Mouse (Mus musculus) heart, embryonic 11.5 days (tissue): ENCODE results near the gene Cd276. TPM values are rescaled to one million over a fixed set of nuclear protein-coding genes. Genes with fewer than 3 reads are reported as not detected.

Experiments
- ATAC-seq: fragments of 200-750 bp; cut with Nextera tagmentation; replicated peaks from 2 replicates; pipeline ENCODE4 v1.8.0; 2017; ENCODE audit warnings: moderate library complexity; ENCODE audit not compliant: insufficient number of reproducible peaks, low FRiP score, low TSS enrichment
- H3K27ac ChIP-seq: fragments of 300-500 bp; sonication (generic); 2 replicates; pipeline ENCODE4 v1.5.1; 2014; ENCODE audit warnings: mild to moderate bottlenecking, low read depth, low read length
- H3K27me3 ChIP-seq: fragments of 300-500 bp; sonication (generic); 2 replicates; pipeline ENCODE4 v1.6.1; 2014; ENCODE audit warnings: mild to moderate bottlenecking, low read length, mixed read lengths; ENCODE audit not compliant: control insufficient read depth, insufficient read depth
- H3K36me3 ChIP-seq: fragments of 300-500 bp; sonication (generic); 2 replicates; pipeline ENCODE4 v1.6.1; 2014; ENCODE audit warnings: mild to moderate bottlenecking, low read length, moderate library complexity, mixed read lengths; ENCODE audit not compliant: control insufficient read depth, insufficient read depth
- H3K4me1 ChIP-seq: fragments of 300-500 bp; sonication (generic); 2 replicates; pipeline ENCODE4 v1.6.1; 2014; ENCODE audit warnings: low read length; ENCODE audit not compliant: control insufficient read depth, insufficient read depth
- H3K4me2 ChIP-seq: fragments of 300-500 bp; sonication (generic); 2 replicates; pipeline ENCODE4 v1.6.1; 2014; ENCODE audit warnings: mild to moderate bottlenecking, moderate library complexity
- H3K4me3 ChIP-seq: fragments of 300-500 bp; sonication (generic); 2 replicates; pipeline ENCODE4 v1.5.1; 2014; ENCODE audit warnings: low read depth, low read length
- H3K9ac ChIP-seq: fragments of 300-500 bp; sonication (generic); 2 replicates; pipeline ENCODE4 v1.6.1; 2014; ENCODE audit warnings: mild to moderate bottlenecking, low read depth, low read length, moderate library complexity
- H3K9me3 ChIP-seq: fragments of 300-500 bp; sonication (generic); replicated peaks from 2 replicates; pipeline ENCODE4 v1.6.1; 2016; ENCODE audit warnings: low read length; ENCODE audit not compliant: control insufficient read depth
- WGBS: fragments of 180-500 bp; shearing (Covaris S2); extraction: QIAGEN DNeasy Blood & Tissue Kit; methylation state at CpG from one replicate; pipeline ENCODE4 v1.1.7; 2014; ENCODE audit not compliant: insufficient replicate concordance; 5-methylcytosine and 5-hydroxymethylcytosine counted together
- polyA plus RNA-seq: library from polyadenylated mRNA; unstranded; fragments of >200 nt; fragmentation: Nextera tagmentation; extraction: Ambion mirVana; gene quantifications from 2 replicates; pipeline ENCODE4 v1.2.1, GENCODE M21; 2014

The Cd276 gene
- polyA plus RNA-seq, 1 experiment from 2014 or later, result 29.1 TPM

DNA sequence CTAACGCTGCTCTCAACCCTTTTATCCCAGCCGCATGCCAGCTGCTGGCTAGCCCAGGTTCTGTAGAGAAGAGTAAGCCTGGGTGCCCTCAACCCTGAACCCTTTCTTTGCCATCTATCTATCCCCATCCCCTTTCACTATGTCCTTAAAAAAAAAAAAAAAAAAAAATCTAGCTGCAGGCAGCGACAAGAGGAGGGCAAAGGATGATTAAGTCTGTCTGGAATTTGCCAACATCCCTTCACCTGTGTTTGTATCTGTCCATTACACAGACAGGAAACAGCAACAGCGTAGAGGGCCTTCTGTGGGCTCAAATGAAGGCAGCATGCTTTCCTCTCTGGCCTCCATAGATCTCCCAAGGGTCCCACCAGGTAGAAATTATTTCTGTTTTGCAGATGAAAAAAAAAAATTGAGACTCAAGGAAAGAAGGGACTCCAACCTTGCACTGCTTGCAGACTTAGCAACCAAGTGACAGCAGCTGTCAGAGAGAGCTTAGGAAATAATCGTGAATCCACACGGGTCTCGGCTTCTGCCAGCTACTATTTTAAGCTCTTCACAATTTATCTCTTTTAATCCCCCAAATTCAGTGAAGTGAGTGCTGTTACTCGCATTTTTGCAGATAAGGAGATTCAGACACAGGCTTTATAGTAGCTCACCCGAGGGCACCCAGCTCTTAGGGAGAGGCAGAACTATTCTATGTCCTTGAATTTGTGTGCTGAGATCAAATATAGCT lies 613 bp upstream of the Cd276 start:
- Histone ChIP-seq H3K27ac (peak overlapping the region; percentile 93), H3K9me3 (no peaks in the 10 kb centered on the region), H3K9ac (peak overlapping the region; percentile 96), H3K27me3 (no peaks in the 10 kb centered on the region), H3K4me3 (peak overlapping the region; percentile 86), H3K4me2 (peak overlapping the region; percentile 92), H3K4me1 (peaks cover 14% of the 10 kb centered on the region), H3K36me3 (no peaks in the 10 kb centered on the region)
- 10% methylated on average over 9 of the region's 9 CpGs for WGBS
- no peak for ATAC-seq

DNA sequence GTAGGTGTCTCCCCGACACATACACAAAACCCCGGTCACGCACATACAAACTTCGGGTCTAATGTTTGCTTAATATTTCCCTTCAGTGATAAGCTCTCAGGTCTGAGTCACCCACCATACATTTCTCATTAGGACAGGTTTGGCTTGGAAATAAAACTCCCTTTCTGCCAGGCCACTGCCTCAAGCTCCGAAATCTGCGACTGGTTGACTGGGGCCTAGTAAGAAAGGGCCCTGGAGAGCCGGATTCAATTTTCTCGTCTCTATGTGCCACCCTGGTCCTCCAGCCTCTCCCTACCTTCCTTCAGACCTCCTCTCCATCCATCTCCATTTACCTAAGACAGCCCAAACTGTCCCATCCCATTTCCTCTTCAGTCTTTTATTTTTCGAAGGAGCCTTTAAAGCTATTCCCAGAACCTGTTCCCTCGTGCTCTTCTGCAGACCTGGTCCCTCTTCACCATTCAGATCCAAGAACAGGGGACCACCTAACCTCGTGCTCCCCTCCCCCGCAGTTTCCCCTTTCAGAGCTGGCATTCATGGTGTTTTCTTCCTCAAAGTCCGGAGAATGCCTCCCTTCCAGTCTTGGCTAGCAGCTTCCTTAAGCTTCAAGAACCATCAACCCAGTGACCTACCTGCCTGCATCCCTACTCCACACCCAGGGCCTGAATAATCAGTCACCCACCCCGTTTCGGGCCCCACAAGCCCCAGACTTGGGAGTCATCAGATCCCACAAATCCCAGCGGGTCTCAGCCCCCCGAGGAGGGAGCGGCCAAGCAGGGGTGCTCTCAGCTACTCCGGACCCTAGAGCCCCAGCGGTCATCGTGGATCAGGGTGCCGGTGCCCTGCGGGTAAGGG lies 955 bp downstream of the Cd276 start:
- 0 out of 2 replicates have a peak, but pooled peaks have one; percentile 10 for ATAC-seq
- Histone ChIP-seq H3K36me3 (no peaks in the 10 kb centered on the region), H3K9ac (peak overlapping the region; percentile 96), H3K27me3 (no peaks in the 10 kb centered on the region), H3K4me2 (peak overlapping the region; percentile 92), H3K4me3 (peak overlapping the region; percentile 86), H3K9me3 (no peaks in the 10 kb centered on the region), H3K4me1 (peaks cover 11% of the 10 kb centered on the region; the same call in 1 of the 2 replicates), H3K27ac (peak overlapping the region; percentile 93)
- WGBS, result 14% methylated on average over 23 of the region's 23 CpGs

DNA sequence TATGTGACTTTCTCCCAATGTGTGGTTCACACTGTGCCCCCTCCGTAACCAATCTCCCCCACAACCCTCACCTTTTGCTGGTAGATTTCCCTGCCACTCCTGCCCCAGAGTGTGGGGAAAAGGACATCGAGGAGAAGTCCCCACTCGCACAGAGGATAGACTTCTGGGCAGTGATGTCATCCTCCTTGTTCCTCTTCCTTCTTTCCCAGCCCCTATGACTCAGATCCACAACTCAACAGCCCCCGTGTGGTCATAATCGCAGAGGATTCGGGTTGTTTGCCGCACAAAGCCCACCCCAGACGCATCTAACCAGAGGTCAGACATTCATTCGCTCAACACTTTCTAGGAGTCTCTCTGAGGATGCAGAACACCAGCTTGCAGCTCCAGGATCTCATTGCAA lies 3.2 kb downstream of the Cd276 start:
- Histone ChIP-seq H3K4me1 (peaks cover 17% of the 10 kb centered on the region), H3K9ac (no peak overlapping the region), H3K4me3 (no peak overlapping the region), H3K27me3 (no peaks in the 10 kb centered on the region), H3K36me3 (no peaks in the 10 kb centered on the region), H3K9me3 (no peaks in the 10 kb centered on the region), H3K27ac (no peak overlapping the region), H3K4me2 (no peak overlapping the region)
- WGBS, result 68% methylated on average over 9 of the region's 9 CpGs
- no peak for ATAC-seq

DNA sequence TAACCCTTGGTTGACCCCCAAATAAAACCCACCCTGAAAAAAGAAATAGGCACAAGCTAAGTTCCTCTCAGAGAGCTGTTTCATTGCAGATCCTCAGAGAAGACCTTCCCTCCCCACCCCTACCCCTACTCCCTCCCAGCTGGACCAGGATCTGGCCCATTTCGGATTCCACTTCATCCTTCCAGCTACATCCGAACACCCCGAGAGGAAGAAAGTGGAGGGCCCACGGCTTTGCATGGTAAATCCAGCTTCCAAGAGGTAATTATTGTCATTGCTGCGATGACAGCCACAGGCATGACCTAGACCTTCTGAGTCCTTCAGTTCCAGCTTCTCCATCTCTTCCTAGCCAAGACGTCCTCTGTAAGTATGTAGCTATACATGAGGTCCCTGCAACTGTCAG lies 4.3 kb downstream of the Cd276 start:
- no peak overlapping the region for H3K27ac ChIP-seq
- no peaks in the 10 kb centered on the region for H3K36me3 ChIP-seq
- no peaks in the 10 kb centered on the region for H3K9me3 ChIP-seq
- no peak overlapping the region for H3K4me2 ChIP-seq
- H3K27me3 ChIP-seq, result no peaks in the 10 kb centered on the region
- 85% methylated on average over 6 of the region's 6 CpGs for WGBS
- H3K9ac ChIP-seq, result no peak overlapping the region
- no peak overlapping the region for H3K4me3 ChIP-seq
- ATAC-seq, result no peak
- peaks cover 14% of the 10 kb centered on the region for H3K4me1 ChIP-seq

DNA sequence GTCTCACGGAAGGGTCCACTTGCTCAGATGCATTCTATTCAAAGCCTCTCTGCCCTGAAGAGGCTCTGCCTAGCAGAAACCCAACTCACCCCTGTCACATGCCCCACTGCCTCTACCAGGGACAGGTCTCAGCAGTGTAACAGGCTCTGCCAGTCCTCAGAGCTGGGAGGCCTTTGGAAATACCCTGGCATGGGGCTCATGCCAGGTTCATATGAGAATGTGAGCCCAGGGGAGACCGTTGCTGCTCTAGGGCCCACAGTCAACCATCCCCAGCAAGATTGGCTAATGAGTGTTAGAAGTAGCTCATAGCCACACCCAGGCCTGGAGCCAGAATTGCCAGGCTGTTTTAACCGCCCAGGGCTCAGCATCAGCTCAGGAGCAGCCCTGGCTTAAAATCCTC lies 5.5 kb downstream of the Cd276 start:
- H3K4me2 ChIP-seq, result no peak overlapping the region
- no peaks in the 10 kb centered on the region for H3K27me3 ChIP-seq
- 79% methylated on average over 3 of the region's 3 CpGs for WGBS
- no peaks in the 10 kb centered on the region for H3K9me3 ChIP-seq
- H3K4me3 ChIP-seq, result no peak overlapping the region
- ATAC-seq, result no peak
- H3K36me3 ChIP-seq, result no peaks in the 10 kb centered on the region
- no peak overlapping the region for H3K9ac ChIP-seq
- H3K4me1 ChIP-seq, result peaks cover 14% of the 10 kb centered on the region
- H3K27ac ChIP-seq, result no peak overlapping the region

DNA sequence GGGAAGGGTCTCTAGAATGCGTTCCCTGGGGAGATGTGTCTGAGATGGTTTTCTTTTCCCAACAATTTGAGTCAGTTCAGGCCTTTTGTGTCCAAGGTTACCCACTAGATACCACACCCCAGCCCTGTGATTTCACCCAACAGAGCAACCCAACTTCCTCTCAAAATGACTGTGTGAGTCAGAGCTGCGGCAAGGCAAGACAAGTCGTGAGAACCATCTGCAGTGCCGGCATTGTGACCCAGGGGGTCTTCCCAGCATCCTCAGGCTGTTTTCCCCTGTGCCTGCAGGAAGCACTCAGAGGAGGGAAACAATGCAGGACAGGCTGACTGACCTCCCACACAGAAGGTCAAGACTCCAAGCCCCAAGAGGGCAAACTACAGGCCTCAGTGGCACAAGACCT lies 6.3 kb downstream of the Cd276 start:
- no peaks in the 10 kb centered on the region for H3K9me3 ChIP-seq
- H3K36me3 ChIP-seq, result no peaks in the 10 kb centered on the region
- 48% methylated on average over 4 of the region's 4 CpGs for WGBS
- no peak for ATAC-seq
- no peaks in the 10 kb centered on the region for H3K27me3 ChIP-seq
- H3K4me2 ChIP-seq, result no peak overlapping the region
- no peak overlapping the region for H3K4me3 ChIP-seq
- no peak overlapping the region for H3K27ac ChIP-seq
- H3K4me1 ChIP-seq, result peaks cover 9% of the 10 kb centered on the region; the same call in 1 of the 2 replicates
- no peak overlapping the region for H3K9ac ChIP-seq

DNA sequence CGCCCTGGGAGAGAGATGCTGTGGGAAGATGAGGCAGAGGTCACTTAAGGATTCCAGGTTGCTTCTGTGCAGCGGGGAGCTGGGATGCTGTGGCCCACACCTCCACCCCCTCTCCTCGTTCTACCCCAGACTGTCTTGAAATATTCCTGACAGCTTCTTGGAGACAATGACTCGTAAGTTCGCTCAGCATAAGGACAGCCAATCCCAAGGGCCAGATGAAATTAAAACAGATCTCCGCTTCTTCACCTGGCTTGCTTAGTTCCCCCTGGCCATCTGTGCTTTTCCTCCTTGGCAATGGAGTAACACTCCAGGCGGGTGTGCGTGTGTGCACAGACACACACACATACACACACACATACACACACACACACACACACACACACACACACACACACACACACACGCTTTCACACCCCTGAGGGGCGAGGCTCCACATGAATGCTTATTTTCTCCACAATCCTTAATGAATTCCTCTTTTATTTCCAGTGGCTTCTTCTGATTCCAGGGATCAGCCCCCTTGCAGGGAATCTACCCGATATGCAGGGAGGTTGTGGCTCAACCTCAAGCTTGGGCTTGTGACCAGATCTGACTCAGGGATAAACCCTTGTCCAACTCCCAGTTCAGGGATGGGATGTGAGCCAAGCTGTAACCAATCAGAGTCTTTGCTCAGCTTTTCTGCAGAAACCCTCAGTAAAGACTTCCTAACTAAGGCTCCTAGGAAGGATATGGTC lies 8.4 kb downstream of the Cd276 start:
- WGBS, result 86% methylated on average over 11 of the region's 11 CpGs
- no peaks in the 10 kb centered on the region for H3K27me3 ChIP-seq
- no peaks in the 10 kb centered on the region for H3K9me3 ChIP-seq
- no peak for ATAC-seq
- H3K27ac ChIP-seq, result no peak overlapping the region
- H3K4me1 ChIP-seq, result peaks cover 11% of the 10 kb centered on the region
- H3K9ac ChIP-seq, result no peak overlapping the region
- H3K4me2 ChIP-seq, result no peak overlapping the region
- no peak overlapping the region for H3K4me3 ChIP-seq
- H3K36me3 ChIP-seq, result no peaks in the 10 kb centered on the region

DNA sequence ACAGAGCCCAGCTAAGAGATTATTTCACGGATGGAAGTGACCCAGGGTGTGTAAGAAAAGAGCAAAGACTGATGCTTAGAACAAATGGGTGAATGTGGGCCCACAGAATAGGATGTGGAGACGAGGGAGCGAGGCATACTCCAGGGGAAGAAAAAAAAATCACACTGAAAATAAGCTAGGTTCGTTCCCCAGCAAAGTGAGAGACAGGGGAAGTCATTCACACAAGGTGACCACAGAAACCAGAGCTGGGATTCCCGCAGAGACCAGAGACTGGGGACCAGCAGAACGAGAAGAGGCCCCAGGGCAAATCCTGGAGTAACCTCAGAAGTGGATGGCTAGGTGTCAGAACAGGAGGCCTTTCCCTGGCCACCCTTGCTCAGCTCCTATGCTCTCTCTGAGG lies 9.8 kb downstream of the Cd276 start:
- Histone ChIP-seq H3K4me3 (no peak overlapping the region), H3K36me3 (no peaks in the 10 kb centered on the region), H3K27me3 (no peaks in the 10 kb centered on the region), H3K27ac (no peak overlapping the region), H3K4me2 (no peak overlapping the region), H3K9me3 (no peaks in the 10 kb centered on the region), H3K4me1 (peaks cover 17% of the 10 kb centered on the region), H3K9ac (no peak overlapping the region)
- ATAC-seq, result no peak
- 52% methylated on average over 6 of the region's 6 CpGs for WGBS
